Mouse (Mus musculus) spleen, adult 12 weeks (tissue): ENCODE measurements around the gene Cspg5.

Experiments
- DNase-seq: peaks from one replicate; pipeline ENCODE4 v3.0.0; 2022; ENCODE audit warnings: low spot score

Gene Cspg5

GRCm38 (mm10) chr9:110255407-110256019 is 11.9 kb downstream of the Cspg5 start:
- DNase-seq: no peak

- no peak for DNase-seq
These were observed 15.1 kb downstream of the Cspg5 start for GRCm38 (mm10) chr9:110258646-110259045.

GRCm38 (mm10) chr9:110259118-110259517 is 15.5 kb downstream of the Cspg5 start:
- DNase-seq: no peak

GRCm38 (mm10) chr9:110263181-110263580 is 19.6 kb downstream of the Cspg5 start:
- DNase-seq: no peak

- no peak for DNase-seq
These were observed 21.4 kb downstream of the Cspg5 start for GRCm38 (mm10) chr9:110264991-110265390.

- no peak for DNase-seq
These were observed 24.8 kb downstream of the Cspg5 start for GRCm38 (mm10) chr9:110268416-110268815.

GRCm38 (mm10) chr9:110272330-110272729 is 28.7 kb downstream of the Cspg5 start:
- DNase-seq: no peak

GRCm38 (mm10) chr9:110273507-110273906 is 29.9 kb downstream of the Cspg5 start:
- no peak for DNase-seq

- DNase-seq: no peak
These were observed 32.3 kb downstream of the Cspg5 start for GRCm38 (mm10) chr9:110275882-110276281.

- no peak for DNase-seq
These were observed 33.9 kb downstream of the Cspg5 start for GRCm38 (mm10) chr9:110277431-110277881.

GRCm38 (mm10) chr9:110284075-110284697 is 40.6 kb downstream of the Cspg5 start:
- DNase-seq: no peak

GRCm38 (mm10) chr9:110287321-110287924 is 43.8 kb downstream of the Cspg5 start:
- DNase-seq: no peak

- DNase-seq: no peak
These were observed 49.7 kb downstream of the Cspg5 start for GRCm38 (mm10) chr9:110293254-110293718.

- no peak for DNase-seq
These were observed 50.4 kb downstream of the Cspg5 start for GRCm38 (mm10) chr9:110293873-110294415.

- DNase-seq: no peak
These were observed 51.2 kb downstream of the Cspg5 start for GRCm38 (mm10) chr9:110294786-110295185.

- DNase-seq: peak; percentile 43
These were observed 53.5 kb downstream of the Cspg5 start for GRCm38 (mm10) chr9:110296867-110297627.

- DNase-seq: no peak
These were observed 60.9 kb downstream of the Cspg5 start for GRCm38 (mm10) chr9:110304516-110304915.

GRCm38 (mm10) chr9:110304969-110305651 is 61.5 kb downstream of the Cspg5 start, which contains the start of gene Elp6:
TSS of gene Elp6 (plus strand) at chr9:110305173.
- DNase-seq: peak; percentile 87

GRCm38 (mm10) chr9:110306371-110306770 is 62.8 kb downstream of the Cspg5 start:
- no peak for DNase-seq
